Mouse (Mus musculus) brain, embryonic 14.5 days (tissue): ENCODE measurements at regions not wholly inside any gene's neighbourhood (a gene's known extent, or its start where the extent isn't known, plus 50 kb on each side); places are given as distances from the start of the nearest gene placed in this dataset.

ENCODE experiments used
- CTCF ChIP-seq: fragments of 200-500 bp; IDR thresholded peaks from 2 replicates; pipeline ENCODE4 v1.5.1; 2012; ENCODE audit warnings: inconsistent platforms, mild to moderate bottlenecking, moderate library complexity, borderline replicate concordance; ENCODE audit not compliant: insufficient read depth, insufficient read length; ENCODE audit errors: extremely low read depth
- POLR2A ChIP-seq: fragments of 200-500 bp; IDR thresholded peaks from 2 replicates; pipeline ENCODE4 v1.6.1; 2012; ENCODE audit warnings: mild to moderate bottlenecking, inconsistent platforms, borderline replicate concordance; ENCODE audit not compliant: poor library complexity, insufficient read depth, insufficient read length, severe bottlenecking; ENCODE audit errors: extremely low read depth

- TF ChIP-seq CTCF (no peak), POLR2A (no peak)
Observed at GRCm38 (mm10) chr17:16486355-16486754, 577.6 kb upstream of the Zfp960 start.
